Mouse (Mus musculus): ENCODE results near the gene Arhgef15.

- TF ChIP-seq POLR2A (IDR thresholded peaks at IDR 0.05; ENCODE audit: borderline replicate concordance, low read depth, low read length) (no peak), CTCF (IDR thresholded peaks at IDR 0.05; ENCODE audit: low read depth, low read length) (no peak)
These were observed 47.9 kb upstream of the Arhgef15 start for GRCm38 (mm10) chr11:69005193-69005592.
